Mouse (Mus musculus): ENCODE data around the gene Coq2. TPM values are rescaled to one million over a fixed set of nuclear protein-coding genes. Genes with fewer than 3 reads are reported as not detected.

Coq2 gene
- polyA plus RNA-seq, 1 experiment from 2014 or later: 49.6 TPM

GRCm38 (mm10) chr5:100605828-100606229 is 69.1 kb downstream of the Coq2 start:
- 76% methylated on average over 9 of the region's 9 CpGs for WGBS
- H3K36me3 ChIP-seq: no peaks in the 10 kb centered on the region
- no peaks in the 10 kb centered on the region for H3K27me3 ChIP-seq (ENCODE audit: insufficient read depth, poor library complexity, severe bottlenecking)
- H3K4me1 ChIP-seq (replicated peaks): no peaks in the 10 kb centered on the region
- no peak overlapping the region for H3K27ac ChIP-seq
- H3K9me3 ChIP-seq: no peaks in the 10 kb centered on the region
- DNase-seq (ENCODE audit: low spot score): no peak
- no peak overlapping the region for H3K4me3 ChIP-seq

Other genes with a start within 250 kb of the Coq2 start
- 13.0 and 15.5 TPM in 2 replicates for gene Lin54, start 174.5 kb downstream of the Coq2 start, polyA plus RNA-seq (2016; fragmentation: Nextera tagmentation; extraction: Ambion mirVana)
- gene Cops4, start 156.8 kb downstream of the Coq2 start, polyA plus RNA-seq (2016; fragmentation: Nextera tagmentation; extraction: Ambion mirVana): 224 and 228 TPM in 2 replicates
- gene Plac8, start 102.9 kb downstream of the Coq2 start, polyA plus RNA-seq (2016; fragmentation: Nextera tagmentation; extraction: Ambion mirVana): 4.8 and 6.7 TPM in 2 replicates
- gene Hpse, start 44.6 kb upstream of the Coq2 start, polyA plus RNA-seq (2016; fragmentation: Nextera tagmentation; extraction: Ambion mirVana): 1.6 and 2.3 TPM in 2 replicates
- 18.3 and 23.1 TPM in 2 replicates for gene Helq, start 123.5 kb upstream of the Coq2 start, polyA plus RNA-seq (2016; fragmentation: Nextera tagmentation; extraction: Ambion mirVana)
- 198 and 208 TPM in 2 replicates for gene Mrps18c, start 123.5 kb upstream of the Coq2 start, polyA plus RNA-seq (2016; fragmentation: Nextera tagmentation; extraction: Ambion mirVana)
- 25.6 and 29.5 TPM in 2 replicates for gene Abraxas1, start 145.8 kb upstream of the Coq2 start, polyA plus RNA-seq (2016; fragmentation: Nextera tagmentation; extraction: Ambion mirVana)
- gene Gpat3, start 170.6 kb upstream of the Coq2 start, polyA plus RNA-seq (2016; fragmentation: Nextera tagmentation; extraction: Ambion mirVana): 0.50 and 0.96 TPM in 2 replicates

Measured in hindbrain, embryonic 10.5 days (tissue).